Comparison of ENCODE assay signal across 18 mouse cellular contexts in genomic region chr14:59638906-59639703, GRCm38 (mm10). TPM values are rescaled to one million over a fixed set of nuclear protein-coding genes. Genes with fewer than 3 reads are reported as not detected.
DNase-seq lines count a peak whose midpoint lies in the region; ATAC-seq lines count a peak whose summit lies in the region.
"Had no signal": no experiment of that assay in that cellular context is flagged by ENCODE, and none has a peak within 500 bp of the region (broad histone marks: within the 10 kb centered on the region; RNA-seq: fewer than 3 reads in every experiment).

No protein-coding gene starts in this region.

- intact Hi-C loops in heart, postnatal 36 days (cut with DNase I): no loop called here

- no peaks in the 10 kb centered on the region for H3K9me3 ChIP-seq in heart, embryonic 13.5 days
- H3K9me3 ChIP-seq in midbrain, embryonic 10.5 days (replicated peaks): no peaks in the 10 kb centered on the region
- H3K9me3 ChIP-seq in midbrain, embryonic 16.5 days (replicated peaks; ENCODE audit: control insufficient read depth, low read length, poor library complexity, severe bottlenecking): no peaks in the 10 kb centered on the region
- H3K9me3 ChIP-seq in intestine, embryonic 16.5 days (ENCODE audit: control insufficient read depth, low read length): no peaks in the 10 kb centered on the region
- H3K9me3 ChIP-seq: forebrain, embryonic 13.5 days; stomach, embryonic 15.5 days had no signal

- peaks cover 33% of the 10 kb centered on the region for H3K4me1 ChIP-seq in heart, embryonic 13.5 days
- H3K4me1 ChIP-seq in midbrain, embryonic 10.5 days: peaks cover 15% of the 10 kb centered on the region
- no peaks in the 10 kb centered on the region for H3K4me1 ChIP-seq in midbrain, embryonic 16.5 days (ENCODE audit: control insufficient read depth, insufficient read depth, low read length)
- H3K4me1 ChIP-seq in intestine, embryonic 16.5 days (ENCODE audit: control insufficient read depth, insufficient read depth, low read length): peaks cover 12% of the 10 kb centered on the region; the same call in 1 of the 2 replicates
- H3K4me1 ChIP-seq: stomach, embryonic 15.5 days had no signal

- H3K4me2 ChIP-seq in heart, embryonic 13.5 days: no peak overlapping the region
- H3K4me2 ChIP-seq in midbrain, embryonic 16.5 days (ENCODE audit: low read length): no peak overlapping the region
- H3K4me2 ChIP-seq in intestine, embryonic 16.5 days (ENCODE audit: low read depth, low read length): no peak overlapping the region
- H3K4me2 ChIP-seq: forebrain, embryonic 13.5 days; stomach, embryonic 15.5 days had no signal

- H3K27me3 ChIP-seq in heart, embryonic 13.5 days (replicated peaks): no peaks in the 10 kb centered on the region
- H3K27me3 ChIP-seq in midbrain, embryonic 10.5 days (ENCODE audit: low read depth, poor library complexity, severe bottlenecking): 0 out of 2 replicates have a peak, but pooled peaks cover 4% of the 10 kb centered on the region
- no peaks in the 10 kb centered on the region for H3K27me3 ChIP-seq in midbrain, embryonic 16.5 days (ENCODE audit: control insufficient read depth, insufficient read depth, low read depth, low read length)
- H3K27me3 ChIP-seq in intestine, embryonic 16.5 days (replicated peaks; ENCODE audit: control insufficient read depth, insufficient read depth, low read length): no peaks in the 10 kb centered on the region
- H3K27me3 ChIP-seq: forebrain, embryonic 13.5 days; stomach, embryonic 15.5 days had no signal

- no peak overlapping the region for H3K4me3 ChIP-seq in heart, embryonic 13.5 days
- H3K4me3 ChIP-seq in midbrain, embryonic 10.5 days: no peak overlapping the region
- no peak overlapping the region for H3K4me3 ChIP-seq in midbrain, embryonic 16.5 days (ENCODE audit: low read depth, low read length)
- H3K4me3 ChIP-seq in intestine, embryonic 16.5 days (ENCODE audit: low read length): no peak overlapping the region
- H3K4me3 ChIP-seq: forebrain, embryonic 13.5 days; heart, adult 2 months; stomach, embryonic 15.5 days had no signal

- no peak for ATAC-seq in heart, embryonic 13.5 days (ENCODE audit: extremely low read depth, insufficient number of reproducible peaks, low FRiP score, low TSS enrichment)
- no peak for ATAC-seq in midbrain, embryonic 16.5 days
- ATAC-seq in intestine, embryonic 16.5 days: 0 out of 2 replicates have a peak, but pooled peaks have one; percentile 50
- no peak for ATAC-seq in activated CD4-positive, CD25-positive, alpha-beta regulatory T cell, adult 4 months
- ATAC-seq: forebrain, embryonic 13.5 days; inflammation-experienced regulatory T-cells, adult 6 months had no signal

- no peaks in the 10 kb centered on the region for H3K36me3 ChIP-seq in heart, embryonic 13.5 days
- H3K36me3 ChIP-seq in midbrain, embryonic 10.5 days: no peaks in the 10 kb centered on the region
- H3K36me3 ChIP-seq in midbrain, embryonic 16.5 days (ENCODE audit: control insufficient read depth, insufficient read depth, low read length): no peaks in the 10 kb centered on the region
- H3K36me3 ChIP-seq in intestine, embryonic 16.5 days (ENCODE audit: control insufficient read depth, insufficient read depth, low read length): no peaks in the 10 kb centered on the region
- H3K36me3 ChIP-seq: stomach, embryonic 15.5 days had no signal

- WGBS in heart, embryonic 13.5 days: 36% methylated on average over 7 of the region's 7 CpGs
- 66% methylated on average over 7 of the region's 7 CpGs for WGBS in midbrain, embryonic 10.5 days
- WGBS in midbrain, embryonic 16.5 days: 68% methylated on average over 7 of the region's 7 CpGs
- 33% methylated on average over 7 of the region's 7 CpGs for WGBS in intestine, embryonic 16.5 days

- no peak for DNase-seq in heart, postnatal 36 days
- DNase-seq in midbrain, embryonic 10.5 days (ENCODE audit: low spot score): no peak
- no peak for DNase-seq in adrenal gland, adult 8-10 months
- DNase-seq: adrenal gland, postnatal 10 days; cerebellum, adult 9-11 months; gastrocnemius, postnatal 14 days; heart, adult 2 months; lung, postnatal 10 days; retina, postnatal 1 day had no signal

- 0 out of 2 replicates have a peak overlapping the region, but pooled peaks have one; percentile 1 for H3K27ac ChIP-seq in heart, embryonic 13.5 days (replicated peaks)
- H3K27ac ChIP-seq in midbrain, embryonic 10.5 days (replicated peaks): 0 out of 2 replicates have a peak overlapping the region, but pooled peaks have one; percentile 23
- H3K27ac ChIP-seq in midbrain, embryonic 16.5 days (ENCODE audit: low read length): no peak overlapping the region
- no peak overlapping the region for H3K27ac ChIP-seq in intestine, embryonic 16.5 days (ENCODE audit: low read length)
- H3K27ac ChIP-seq: forebrain, embryonic 13.5 days; heart, adult 2 months; kidney, postnatal 0 days; liver, embryonic 14.5 days; stomach, embryonic 15.5 days had no signal

- H3K9ac ChIP-seq in heart, embryonic 13.5 days: no peak overlapping the region
- no peak overlapping the region for H3K9ac ChIP-seq in midbrain, embryonic 16.5 days (ENCODE audit: low read depth, low read length)
- no peak overlapping the region for H3K9ac ChIP-seq in intestine, embryonic 16.5 days (ENCODE audit: low read depth, low read length)
- H3K9ac ChIP-seq: forebrain, embryonic 13.5 days; liver, embryonic 14.5 days; stomach, embryonic 15.5 days had no signal

RNA-seq across cellular contexts. Expression of gene Shisa2, which starts 14.0 kb away (rescaled TPM):
- 9.1 and 10.8 TPM in 2 replicates for polyA plus RNA-seq in heart, embryonic 13.5 days (2015; fragmentation: Nextera tagmentation; extraction: Ambion mirVana)
- under 1 TPM; 0.72 to 0.95 TPM for total RNA-seq in heart, postnatal 36 days (2021)
- polyA plus RNA-seq in midbrain, embryonic 10.5 days (2016; fragmentation: Nextera tagmentation; extraction: Ambion mirVana): 7.6 and 8.8 TPM in 2 replicates
- polyA plus RNA-seq in midbrain, embryonic 16.5 days (2015; fragmentation: Nextera tagmentation; extraction: Ambion mirVana): 4.7 and 5.9 TPM in 2 replicates
- polyA plus RNA-seq in intestine, embryonic 16.5 days (2015; fragmentation: Nextera tagmentation; extraction: Ambion mirVana): 5.9 TPM in 2 replicates
- total RNA-seq in adrenal gland, adult 8-10 months (2022): 1 to 10 TPM; 1.0 to 2.3 (median 1.6) TPM
- polyA plus RNA-seq in activated CD4-positive, CD25-positive, alpha-beta regulatory T cell, adult 4 months (2017; shearing (Covaris generic)): under 1 TPM in 1 of 2 experiments, not detected in 1; 0.15 TPM
- polyA plus RNA-seq: inflammation-experienced regulatory T-cells, adult 6 months had no signal

RNA-seq across cellular contexts. Expression of gene Cdadc1, which starts 41.3 kb away (rescaled TPM):
- polyA plus RNA-seq in heart, embryonic 13.5 days (2015; fragmentation: Nextera tagmentation; extraction: Ambion mirVana): 26.0 and 27.4 TPM in 2 replicates
- total RNA-seq in heart, postnatal 36 days (2021): 10 to 100 TPM; 45.0 to 46.5 TPM
- 26.9 and 28.9 TPM in 2 replicates for polyA plus RNA-seq in midbrain, embryonic 10.5 days (2016; fragmentation: Nextera tagmentation; extraction: Ambion mirVana)
- polyA plus RNA-seq in midbrain, embryonic 16.5 days (2015; fragmentation: Nextera tagmentation; extraction: Ambion mirVana): 31.8 and 33.6 TPM in 2 replicates
- polyA plus RNA-seq in intestine, embryonic 16.5 days (2015; fragmentation: Nextera tagmentation; extraction: Ambion mirVana): 30.4 and 32.3 TPM in 2 replicates
- 10 to 100 TPM; 67.8 to 82.0 (median 78.5) TPM for total RNA-seq in adrenal gland, adult 8-10 months (2022)
- polyA plus RNA-seq in activated CD4-positive, CD25-positive, alpha-beta regulatory T cell, adult 4 months (2017; shearing (Covaris generic)): 10 to 100 TPM; 33.9 to 58.8 TPM

Comparison
In these comparisons a context has a peak if more than half of its experiments do, and no peak if none do; other contexts are left out.
1. H3K27ac ChIP-seq: peak in heart, embryonic 13.5 days (single experiment) and midbrain, embryonic 10.5 days (single experiment); none in midbrain, embryonic 16.5 days (single experiment) and intestine, embryonic 16.5 days (single experiment).